Mouse (Mus musculus) urinary bladder, postnatal 36 days (tissue): ENCODE results near the gene Gm29133.

Source experiments
- DNase-seq, 2 experiments: peaks; one replicate each; pipeline ENCODE4 v3.0.0; 2022; ENCODE audit warnings: low spot score in 2 of 2, mixed read lengths in 1 of 2

Gene Gm29133

GRCm38 (mm10) chr3:75747897-75748296, at the start of gene Gm29133:
Gene Gm29133 (plus strand): TSS chr3:75748197.
- DNase-seq = no peak

DNA sequence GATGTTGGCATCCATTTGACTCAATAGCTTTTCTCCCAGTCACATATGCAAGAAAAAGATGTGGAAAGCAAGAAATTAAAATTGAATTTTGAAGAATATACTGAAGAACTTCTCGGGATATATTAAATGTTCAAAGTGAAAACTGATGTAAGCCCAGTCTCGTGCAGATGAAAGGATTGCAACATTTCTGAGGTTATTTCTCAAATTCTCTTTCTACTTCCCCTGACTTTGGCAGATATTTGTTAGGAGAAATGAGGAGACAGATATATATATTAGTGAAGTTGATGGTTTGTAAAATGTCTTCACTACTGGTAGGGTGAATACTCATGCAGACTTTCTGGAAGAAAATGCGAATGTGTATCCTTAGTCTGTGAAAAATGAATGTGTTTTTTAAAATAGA, 48.9 kb upstream of the Gm29133 start:
- no peak for DNase-seq

GRCm38 (mm10) chr3:75701336-75701735, 46.7 kb upstream of the Gm29133 start:
- no peak for DNase-seq

- no peak for DNase-seq
These were observed 41.5 kb upstream of the Gm29133 start for GRCm38 (mm10) chr3:75706536-75706935.

DNA sequence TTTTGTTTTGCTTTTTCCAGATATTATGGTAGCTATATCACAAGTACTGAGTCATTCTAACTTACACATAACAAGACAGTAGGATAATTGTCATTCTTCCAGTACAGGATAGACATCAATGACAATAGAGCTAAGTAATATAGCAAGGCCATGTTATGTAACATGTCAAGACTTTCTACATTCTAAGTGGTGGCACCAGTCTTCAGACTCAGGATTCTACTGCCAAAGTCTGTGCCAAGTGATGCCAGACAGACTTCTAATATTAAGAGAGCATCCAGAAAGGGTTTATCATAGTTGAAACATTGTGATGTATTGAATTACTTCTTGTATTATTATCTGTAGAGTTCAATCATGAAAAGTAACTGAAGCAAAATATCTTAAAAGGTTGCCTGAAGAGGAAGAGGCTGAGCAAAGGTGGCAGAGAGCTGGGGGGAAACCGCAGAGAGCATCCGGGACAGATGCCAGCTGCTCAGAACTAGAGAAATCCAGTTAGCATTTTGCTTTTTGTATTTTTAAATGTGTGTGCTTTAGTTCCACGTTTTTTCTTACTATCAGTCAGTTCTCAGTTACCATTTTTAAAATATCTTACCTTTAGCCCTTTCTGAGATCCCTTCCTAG, 34.2 kb upstream of the Gm29133 start:
- DNase-seq = no peak

DNA sequence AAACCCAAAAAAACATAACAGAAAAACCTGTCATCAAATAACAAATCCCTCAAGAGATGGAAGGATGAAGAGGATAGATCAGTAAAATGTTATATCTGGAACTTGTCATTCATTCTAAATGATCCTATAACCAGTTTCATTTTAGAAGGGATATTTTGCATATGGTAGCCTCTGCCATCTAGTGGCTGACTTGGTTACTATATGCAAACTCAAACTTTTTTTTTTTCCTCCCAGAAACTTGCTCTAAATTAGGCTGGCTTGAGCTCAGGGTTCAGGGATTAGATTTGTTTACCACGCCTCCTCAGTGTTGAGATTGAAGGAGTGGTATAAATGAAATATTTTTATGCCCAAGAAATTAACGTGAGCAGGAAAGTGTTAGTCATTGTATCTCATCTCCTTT, 27.3 kb upstream of the Gm29133 start:
- no peak for DNase-seq

DNA sequence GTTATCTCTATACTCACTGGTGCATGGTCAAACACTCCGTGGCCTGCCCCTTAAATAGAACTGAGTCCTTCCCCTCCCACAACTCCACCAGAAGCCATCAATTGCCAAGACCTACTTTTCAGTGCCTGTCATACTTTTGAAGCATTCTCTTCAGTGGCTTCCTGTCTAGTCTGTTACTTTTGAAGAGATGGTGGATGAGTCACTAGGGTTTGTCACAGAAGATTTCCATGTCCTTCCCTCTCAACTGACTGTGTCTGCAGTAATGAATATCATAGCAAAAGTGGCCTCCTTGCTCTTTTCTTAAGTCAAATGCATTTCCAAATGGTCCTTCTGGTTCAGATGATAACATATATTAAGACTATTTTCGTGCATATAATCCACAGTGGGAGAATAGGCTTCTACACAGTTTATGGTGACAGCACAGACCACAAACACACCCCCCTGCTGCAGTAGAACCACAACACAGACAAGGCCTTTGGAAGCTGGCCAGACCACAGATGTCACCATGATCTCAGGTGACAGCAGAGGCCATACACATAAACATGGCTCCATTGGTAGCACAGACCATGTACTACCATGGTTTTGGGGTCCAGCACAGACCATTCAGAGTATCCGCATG, 16.9 kb upstream of the Gm29133 start:
- no peak for DNase-seq

- no peak for DNase-seq
These were observed 4.1 kb upstream of the Gm29133 start for GRCm38 (mm10) chr3:75743664-75744437.

- no peak for DNase-seq
These were observed 2.7 kb upstream of the Gm29133 start for GRCm38 (mm10) chr3:75745343-75745742.

DNA sequence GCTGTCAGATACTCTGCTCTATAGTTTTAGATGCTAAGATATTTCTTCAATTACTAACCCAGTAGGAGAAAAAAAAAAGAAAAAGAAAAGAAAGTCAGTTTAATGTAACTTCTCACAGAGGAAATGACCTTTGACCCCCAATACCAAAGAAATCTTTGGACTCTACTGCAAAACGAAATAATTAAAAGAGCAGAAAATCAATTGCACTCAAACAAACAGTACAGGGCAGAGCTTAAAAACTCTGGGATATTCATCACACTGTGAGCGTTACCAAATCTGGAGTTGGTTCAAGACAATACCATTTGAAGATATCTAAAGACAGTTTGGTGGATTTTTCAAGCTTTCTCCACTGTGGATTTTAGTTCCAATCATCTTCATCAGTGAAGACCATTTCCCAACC, 15.4 kb downstream of the Gm29133 start:
- no peak for DNase-seq

DNA sequence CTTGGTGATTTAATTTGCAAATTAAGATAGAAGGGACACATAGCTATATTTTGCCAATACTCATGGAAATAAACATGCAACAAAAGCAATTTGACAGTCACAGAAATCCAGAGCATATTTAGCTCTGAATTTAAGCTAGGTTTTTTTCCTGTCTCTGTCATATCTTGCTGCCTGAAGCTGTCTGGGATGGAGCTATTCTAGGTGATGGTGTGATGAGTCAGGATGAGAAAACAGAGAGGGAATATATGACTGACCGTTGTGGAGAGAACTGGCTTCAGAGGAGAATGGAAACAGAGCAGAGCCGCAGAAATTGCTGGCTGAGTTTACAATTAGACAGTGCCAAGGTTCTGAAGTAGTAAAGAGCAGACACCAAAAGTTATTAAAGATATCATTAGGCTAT, 26.3 kb downstream of the Gm29133 start:
- DNase-seq = no peak

DNA sequence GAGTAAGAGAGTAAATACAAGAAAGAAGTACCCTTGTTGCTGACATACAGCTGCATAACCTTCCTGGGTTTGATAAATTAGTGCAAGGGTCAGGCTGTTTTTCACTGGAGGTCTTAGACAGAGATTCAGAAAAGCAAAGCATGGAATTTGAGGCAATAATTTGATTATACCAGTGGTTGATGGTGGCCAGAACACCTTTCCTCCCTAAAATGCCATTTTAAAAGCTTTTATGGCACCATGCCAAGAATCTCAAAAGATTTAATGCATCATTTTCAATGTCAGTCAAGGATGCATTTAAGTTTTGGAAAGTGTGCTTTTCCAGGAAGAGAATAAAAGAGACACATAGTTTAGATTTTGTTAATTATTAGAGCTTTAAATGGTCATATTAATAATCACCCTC, 60.0 kb downstream of the Gm29133 start:
- no peak for DNase-seq

- DNase-seq = no peak
These were observed 75.9 kb downstream of the Gm29133 start for GRCm38 (mm10) chr3:75823934-75824333.

DNA sequence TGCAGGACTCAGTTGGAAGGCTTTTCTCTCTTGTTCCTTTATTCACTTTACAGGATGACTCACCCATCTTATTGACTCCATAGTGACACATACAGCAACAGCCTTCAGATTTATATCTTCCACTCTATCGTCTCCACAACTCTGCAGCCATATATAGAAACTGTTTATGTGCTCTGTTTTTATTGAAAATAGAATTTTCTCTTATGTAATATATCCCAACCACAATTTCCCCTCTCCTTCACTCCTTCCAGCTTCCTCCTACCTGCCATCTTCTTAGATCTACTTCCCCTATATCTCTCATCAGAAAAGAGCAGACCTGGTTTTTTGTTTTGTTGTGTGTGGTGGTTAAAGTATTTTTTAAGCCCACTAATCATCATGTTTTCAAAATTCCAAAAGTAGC, 76.5 kb downstream of the Gm29133 start:
- no peak for DNase-seq

GRCm38 (mm10) chr3:75834827-75835226, 86.8 kb downstream of the Gm29133 start:
- no peak for DNase-seq

DNA sequence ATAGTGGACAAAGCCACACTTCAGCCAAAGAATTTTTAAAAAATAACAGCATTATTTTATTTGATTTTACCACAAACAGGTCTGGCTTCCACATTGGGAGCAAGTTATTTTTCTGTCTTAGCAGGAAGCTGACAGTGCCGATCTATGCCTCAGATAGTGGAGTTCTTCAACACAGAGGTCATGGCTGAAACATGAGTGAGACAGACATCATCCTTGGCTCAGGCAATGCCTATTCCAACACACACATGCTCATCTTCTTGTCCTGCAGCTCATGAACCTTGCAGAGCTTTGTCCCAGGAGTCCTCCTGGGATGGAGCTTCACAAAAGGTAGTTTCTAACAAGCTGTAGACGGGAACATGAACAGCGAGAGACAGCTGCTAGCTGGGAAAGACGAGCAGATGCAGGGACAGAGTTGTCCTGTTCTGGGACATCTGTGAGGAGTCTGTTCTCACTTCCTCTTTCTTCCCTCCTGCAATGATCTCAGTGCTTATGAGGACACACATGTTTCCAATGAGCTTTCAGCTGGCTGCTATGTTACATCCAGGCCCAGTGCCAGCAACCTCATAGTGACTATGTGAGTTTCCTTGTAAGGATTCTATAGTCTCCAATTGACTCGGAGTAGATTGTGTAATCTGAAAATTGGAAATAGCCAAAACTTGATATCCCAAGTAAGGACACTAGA, 87.4 kb downstream of the Gm29133 start:
- no peak for DNase-seq
